Mouse (Mus musculus): ENCODE results near the gene Sema3g. TPM values are rescaled to one million over a fixed set of nuclear protein-coding genes. Genes with fewer than 3 reads are reported as not detected.

The Sema3g gene
- total and polyA plus RNA-seq, 3 experiments = 0.04 to 0.25 TPM; not detected in 1

- Histone ChIP-seq H3K9ac (ENCODE audit: control insufficient read depth, low read depth, low read length, poor library complexity, severe bottlenecking) (no peak overlapping the region), H3K79me2 (ENCODE audit: control insufficient read depth, insufficient read depth, low read length, poor library complexity) (no peaks in the 10 kb centered on the region), H3K4me1 (ENCODE audit: control insufficient read depth in 1 of 2, insufficient read depth in 2 of 2, low read length in 2 of 2) (no peaks in the 10 kb centered on the region), H3K27ac (ENCODE audit: control insufficient read depth, low read depth, low read length) (no peak overlapping the region), H3K9me3 (replicated peaks; ENCODE audit: insufficient read depth, low read length) (no peaks in the 10 kb centered on the region), H3K36me3 (ENCODE audit: control insufficient read depth in 1 of 2, insufficient read depth in 2 of 2, low read length in 2 of 2) (peaks cover 0 to 30% of the 10 kb centered on the region in 2 experiments; a peak in 2 of 4 replicates), H3K4me3 (ENCODE audit: control insufficient read depth in 1 of 2, insufficient read depth in 1 of 2, low read depth in 2 of 2, low read length in 2 of 2) (no peak overlapping the region), H3K27me3 (ENCODE audit: control insufficient read depth in 1 of 2, insufficient read depth in 2 of 2, low read length in 2 of 2) (no peaks in the 10 kb centered on the region)
- no peak for DNase-seq (ENCODE audit: low read depth, low spot score)
- no peak for TF ChIP-seq NRF1 (IDR thresholded peaks at IDR 0.05; ENCODE audit: insufficient read depth, low read depth, low read length, poor library complexity, severe bottlenecking)
- no peak for TF ChIP-seq MYC (IDR thresholded peaks at IDR 0.05; ENCODE audit: low read depth, low read length)
- TF ChIP-seq USF1 (IDR thresholded peaks at IDR 0.05; ENCODE audit: low read depth, low read length) = no peak
- TF ChIP-seq ZMIZ1 (IDR thresholded peaks at IDR 0.05; ENCODE audit: low read depth, low read length) = no peak
- no peak for TF ChIP-seq POLR2A (IDR thresholded peaks at IDR 0.05; ENCODE audit: control insufficient read depth in 1 of 2, insufficient read depth in 1 of 2, low read depth in 1 of 2, low read length in 2 of 2, poor library complexity in 1 of 2)
- TF ChIP-seq MXI1 (IDR thresholded peaks at IDR 0.05; ENCODE audit: low read depth, low read length) = no peak
- no peak for TF ChIP-seq ZC3H11A (IDR thresholded peaks at IDR 0.05; ENCODE audit: low read depth, low read length)
- no peak for TF ChIP-seq NELFE (IDR thresholded peaks at IDR 0.05; ENCODE audit: low read depth, low read length)
- no peak for TF ChIP-seq HCFC1 (IDR thresholded peaks at IDR 0.05; ENCODE audit: low read depth, low read length)
These were observed 28.9 kb upstream of the Sema3g start for GRCm38 (mm10) chr14:31188771-31189181.

- H3K27me3 ChIP-seq (ENCODE audit: control insufficient read depth in 1 of 2, insufficient read depth in 2 of 2, low read length in 2 of 2) = no peaks in the 10 kb centered on the region
- no peak for TF ChIP-seq RCOR1 (IDR thresholded peaks at IDR 0.05; ENCODE audit: low read depth, low read length)
- no peak for TF ChIP-seq ZNF384 (IDR thresholded peaks at IDR 0.05; ENCODE audit: low read depth, low read length)
- no peak for TF ChIP-seq BHLHE40 (IDR thresholded peaks at IDR 0.05; ENCODE audit: borderline replicate concordance, low read depth, low read length)
- TF ChIP-seq RAD21 (IDR thresholded peaks at IDR 0.05; ENCODE audit: low read depth, low read length) = no peak
- TF ChIP-seq ELF1 (IDR thresholded peaks at IDR 0.05; ENCODE audit: low read depth, low read length) = no peak
- TF ChIP-seq POLR2A (IDR thresholded peaks at IDR 0.05; ENCODE audit: control insufficient read depth in 1 of 2, insufficient read depth in 1 of 2, low read depth in 1 of 2, low read length in 2 of 2, poor library complexity in 1 of 2) = no peak
- TF ChIP-seq MAX (IDR thresholded peaks at IDR 0.05; ENCODE audit: low read length) = no peak
- no peak for TF ChIP-seq MAZ (IDR thresholded peaks at IDR 0.05; ENCODE audit: low read depth, low read length)
- H3K9ac ChIP-seq (ENCODE audit: control insufficient read depth, low read depth, low read length, poor library complexity, severe bottlenecking) = no peak overlapping the region
- H3K4me3 ChIP-seq (ENCODE audit: control insufficient read depth in 1 of 2, insufficient read depth in 1 of 2, low read depth in 2 of 2, low read length in 2 of 2) = no peak overlapping the region
- peaks cover 0 to 28% of the 10 kb centered on the region in 2 experiments; a peak in 2 of 4 replicates for H3K36me3 ChIP-seq (ENCODE audit: control insufficient read depth in 1 of 2, insufficient read depth in 2 of 2, low read length in 2 of 2)
- DNase-seq (ENCODE audit: low read depth, low spot score) = no peak
- no peaks in the 10 kb centered on the region for H3K79me2 ChIP-seq (ENCODE audit: control insufficient read depth, insufficient read depth, low read length, poor library complexity)
- H3K4me1 ChIP-seq (ENCODE audit: control insufficient read depth in 1 of 2, insufficient read depth in 2 of 2, low read length in 2 of 2) = no peaks in the 10 kb centered on the region
- H3K27ac ChIP-seq (ENCODE audit: control insufficient read depth, low read depth, low read length) = no peak overlapping the region
- no peaks in the 10 kb centered on the region for H3K9me3 ChIP-seq (replicated peaks; ENCODE audit: insufficient read depth, low read length)
These were observed 28.3 kb upstream of the Sema3g start for GRCm38 (mm10) chr14:31189348-31189747.
